In genomic region chr19:46657339-46658020, GRCm38 (mm10) we compare ENCODE assay signal across 10 mouse cellular contexts. TPM values are rescaled to one million over a fixed set of nuclear protein-coding genes. Genes with fewer than 3 reads are reported as not detected.
DNase-seq lines count a peak whose midpoint lies in the region; ATAC-seq and TF ChIP-seq lines count a peak whose summit lies in the region.
"Had no signal": no experiment of that assay in that cellular context is flagged by ENCODE, and none has a peak within 500 bp of the region (broad histone marks: within the 10 kb centered on the region; RNA-seq: fewer than 3 reads in every experiment).

No protein-coding gene starts in this region.

- WGBS in heart, adult 2 months: 91% methylated on average over 3 of the region's 3 CpGs
- WGBS in heart, embryonic 10.5 days: 87% methylated on average over 3 of the region's 3 CpGs
- WGBS in midbrain, embryonic 14.5 days: 95% methylated on average over 3 of the region's 3 CpGs
- WGBS in midbrain, embryonic 11.5 days: 93% methylated on average over 3 of the region's 3 CpGs

- DNase-seq in heart, adult 2 months: no peak
- no peak for DNase-seq in heart, embryonic 10.5 days (ENCODE audit: low spot score)
- DNase-seq in midbrain, embryonic 14.5 days: peak; percentile 32
- no peak for DNase-seq in midbrain, embryonic 11.5 days (ENCODE audit: low spot score, missing footprints)
- DNase-seq in ZHBTc4 (ENCODE audit: low read depth, low spot score): peak; percentile 84
- DNase-seq in splenic B cell, adult 2 months (ENCODE audit: low read depth, low spot score): peak; percentile 62
- DNase-seq in adrenal gland, postnatal 36 days: no peak

- H3K27ac ChIP-seq in heart, adult 2 months: no peak overlapping the region
- H3K27ac ChIP-seq in heart, embryonic 10.5 days: no peak overlapping the region
- no peak overlapping the region for H3K27ac ChIP-seq in midbrain, embryonic 14.5 days (replicated peaks; ENCODE audit: low read depth, low read length)
- no peak overlapping the region for H3K27ac ChIP-seq in midbrain, embryonic 11.5 days (ENCODE audit: low read depth, low read length)
- H3K27ac ChIP-seq: forebrain, embryonic 12.5 days had no signal

- peak; percentile 76 for TF ChIP-seq CTCF in heart, adult 2 months (IDR thresholded peaks at IDR 0.05)

- intact Hi-C loops in heart, adult 2 months (cut with DNase I): no loop called here

- H3K4me2 ChIP-seq in midbrain, embryonic 14.5 days (ENCODE audit: low read length): no peak overlapping the region
- H3K4me2 ChIP-seq in midbrain, embryonic 11.5 days: no peak overlapping the region
- H3K4me2 ChIP-seq: forebrain, embryonic 12.5 days had no signal

- no peaks in the 10 kb centered on the region for H3K79me2 ChIP-seq in heart, adult 2 months (replicated peaks; ENCODE audit: control insufficient read depth, insufficient read depth, low read length)

- H3K27me3 ChIP-seq in heart, adult 2 months (ENCODE audit: control insufficient read depth, insufficient read depth, low read length): no peaks in the 10 kb centered on the region
- H3K27me3 ChIP-seq in heart, embryonic 10.5 days (ENCODE audit: insufficient read depth, poor library complexity, severe bottlenecking): no peaks in the 10 kb centered on the region
- H3K27me3 ChIP-seq in midbrain, embryonic 14.5 days (ENCODE audit: control insufficient read depth, insufficient read depth, low read length): no peaks in the 10 kb centered on the region
- H3K27me3 ChIP-seq in midbrain, embryonic 11.5 days (ENCODE audit: control insufficient read depth, insufficient read depth, low read length): no peaks in the 10 kb centered on the region
- H3K27me3 ChIP-seq in splenic B cell, adult 2 months (ENCODE audit: control insufficient read depth, insufficient read depth, low read length, poor library complexity, severe bottlenecking): no peaks in the 10 kb centered on the region
- H3K27me3 ChIP-seq: forebrain, embryonic 12.5 days had no signal

- no peak overlapping the region for H3K9ac ChIP-seq in heart, adult 2 months (ENCODE audit: low read depth, low read length)
- no peak overlapping the region for H3K9ac ChIP-seq in midbrain, embryonic 14.5 days (replicated peaks; ENCODE audit: low read length)
- no peak overlapping the region for H3K9ac ChIP-seq in midbrain, embryonic 11.5 days (ENCODE audit: low read length)
- H3K9ac ChIP-seq: forebrain, embryonic 12.5 days had no signal

- ATAC-seq in midbrain, embryonic 14.5 days (ENCODE audit: low FRiP score, low TSS enrichment): no peak
- no peak for ATAC-seq in midbrain, embryonic 11.5 days (ENCODE audit: low FRiP score)
- ATAC-seq in inflammation-experienced regulatory T-cells, adult 6 months: no peak

- no peak for TF ChIP-seq POLR2A in heart, adult 2 months (IDR thresholded peaks at IDR 0.05; ENCODE audit: insufficient read depth, low read depth, low read length)

- no peaks in the 10 kb centered on the region; the same call in 1 of the 2 replicates for H3K4me1 ChIP-seq in heart, adult 2 months (ENCODE audit: control insufficient read depth, insufficient read depth, low read length)
- peaks cover 61% of the 10 kb centered on the region for H3K4me1 ChIP-seq in heart, embryonic 10.5 days
- no peaks in the 10 kb centered on the region for H3K4me1 ChIP-seq in midbrain, embryonic 14.5 days (ENCODE audit: control insufficient read depth, insufficient read depth, low read length)
- H3K4me1 ChIP-seq in midbrain, embryonic 11.5 days (ENCODE audit: control insufficient read depth, insufficient read depth, low read length): no peaks in the 10 kb centered on the region
- H3K4me1 ChIP-seq: forebrain, embryonic 12.5 days had no signal

- no peaks in the 10 kb centered on the region for H3K9me3 ChIP-seq in heart, embryonic 10.5 days
- H3K9me3 ChIP-seq in midbrain, embryonic 14.5 days (ENCODE audit: control insufficient read depth, low read length): no peaks in the 10 kb centered on the region
- no peaks in the 10 kb centered on the region for H3K9me3 ChIP-seq in midbrain, embryonic 11.5 days (ENCODE audit: control insufficient read depth, low read length)
- H3K9me3 ChIP-seq: forebrain, embryonic 12.5 days had no signal

- no peak for TF ChIP-seq EP300 in heart, adult 2 months (IDR thresholded peaks at IDR 0.05; ENCODE audit: insufficient read depth, low read depth, low read length)

- peaks cover 4% of the 10 kb centered on the region for H3K36me3 ChIP-seq in heart, adult 2 months (ENCODE audit: control insufficient read depth, insufficient read depth, low read length)
- H3K36me3 ChIP-seq in heart, embryonic 10.5 days: peaks cover 56% of the 10 kb centered on the region
- peaks cover 45% of the 10 kb centered on the region for H3K36me3 ChIP-seq in midbrain, embryonic 14.5 days (ENCODE audit: control insufficient read depth, insufficient read depth, low read length)
- peaks cover 16% of the 10 kb centered on the region for H3K36me3 ChIP-seq in midbrain, embryonic 11.5 days (ENCODE audit: control insufficient read depth, insufficient read depth, low read length)
- peaks cover 10% of the 10 kb centered on the region for H3K36me3 ChIP-seq in splenic B cell, adult 2 months (ENCODE audit: control insufficient read depth, insufficient read depth, low read length, poor library complexity, severe bottlenecking)

- no peak overlapping the region for H3K4me3 ChIP-seq in heart, adult 2 months
- no peak overlapping the region for H3K4me3 ChIP-seq in heart, embryonic 10.5 days
- H3K4me3 ChIP-seq in midbrain, embryonic 14.5 days (replicated peaks; ENCODE audit: low read depth, low read length): no peak overlapping the region
- no peak overlapping the region for H3K4me3 ChIP-seq in midbrain, embryonic 11.5 days (ENCODE audit: low read depth, low read length)
- H3K4me3 ChIP-seq: forebrain, embryonic 12.5 days had no signal

RNA-seq across cellular contexts. Expression of gene Cyp17a1, which starts 15.5 kb away (rescaled TPM):
- not detected for total RNA-seq in heart, adult 2 months (2021)
- polyA plus RNA-seq in heart, adult 2 months (2012; rRNA removed): 0.12 TPM in 1 of 2 replicates, not detected in the other
- 0.40 and 1.2 TPM in 2 replicates for polyA plus RNA-seq in heart, embryonic 10.5 days (2016; fragmentation: Nextera tagmentation; extraction: Ambion mirVana)
- polyA plus RNA-seq in midbrain, embryonic 14.5 days (2014; fragmentation: Nextera tagmentation; extraction: Ambion mirVana): not detected in 2 replicates
- polyA plus RNA-seq in midbrain, embryonic 11.5 days (2014; fragmentation: Nextera tagmentation; extraction: Ambion mirVana): not detected in 2 replicates
- polyA plus RNA-seq in inflammation-experienced regulatory T-cells, adult 6 months (2017; shearing (Covaris generic)): under 1 TPM in 1 of 3 experiments, not detected in 2; 0.52 TPM
- 10 to 100 TPM in 1 of 2 experiments, 1 to 10 TPM in 1; 1.9 to 10.5 TPM for total RNA-seq in adrenal gland, postnatal 36 days (2021)
- total RNA-seq: heart, postnatal 25 days had no signal
- polyA plus RNA-seq: forebrain, embryonic 12.5 days had no signal

RNA-seq across cellular contexts. Expression of gene Borcs7, which starts 32.2 kb away (rescaled TPM):
- total RNA-seq in heart, adult 2 months (2021): 1 to 10 TPM; 7.1 to 7.8 TPM
- polyA plus RNA-seq in heart, adult 2 months (2012; rRNA removed): 4.7 and 8.7 TPM in 2 replicates
- 13.7 and 17.0 TPM in 2 replicates for polyA plus RNA-seq in heart, embryonic 10.5 days (2016; fragmentation: Nextera tagmentation; extraction: Ambion mirVana)
- 21.6 and 23.3 TPM in 2 replicates for polyA plus RNA-seq in midbrain, embryonic 14.5 days (2014; fragmentation: Nextera tagmentation; extraction: Ambion mirVana)
- polyA plus RNA-seq in midbrain, embryonic 11.5 days (2014; fragmentation: Nextera tagmentation; extraction: Ambion mirVana): 15.3 and 16.2 TPM in 2 replicates
- polyA plus RNA-seq in inflammation-experienced regulatory T-cells, adult 6 months (2017; shearing (Covaris generic)): 10 to 100 TPM in 1 of 3 experiments, 1 to 10 TPM in 2; 6.0 to 10.8 (median 8.0) TPM
- total RNA-seq in adrenal gland, postnatal 36 days (2021): 10 to 100 TPM; 14.4 to 16.8 TPM

RNA-seq across cellular contexts. Expression of gene As3mt, which starts 49.8 kb away (rescaled TPM):
- total RNA-seq in heart, adult 2 months (2021): 10 to 100 TPM; 86.2 to 99.2 TPM
- 33.2 and 63.7 TPM in 2 replicates for polyA plus RNA-seq in heart, adult 2 months (2012; rRNA removed)
- 46.2 and 55.0 TPM in 2 replicates for polyA plus RNA-seq in heart, embryonic 10.5 days (2016; fragmentation: Nextera tagmentation; extraction: Ambion mirVana)
- 38.8 and 42.5 TPM in 2 replicates for polyA plus RNA-seq in midbrain, embryonic 14.5 days (2014; fragmentation: Nextera tagmentation; extraction: Ambion mirVana)
- 33.8 and 37.6 TPM in 2 replicates for polyA plus RNA-seq in midbrain, embryonic 11.5 days (2014; fragmentation: Nextera tagmentation; extraction: Ambion mirVana)
- polyA plus RNA-seq in inflammation-experienced regulatory T-cells, adult 6 months (2017; shearing (Covaris generic)): 10 to 100 TPM in 2 of 3 experiments, 1 to 10 TPM in 1; 2.8 to 12.8 (median 12.7) TPM
- 100 to 1,000 TPM in 1 of 2 experiments, 10 to 100 TPM in 1; 93.6 to 101 TPM for total RNA-seq in adrenal gland, postnatal 36 days (2021)

RNA-seq across cellular contexts. Expression of gene Wbp1l, which starts 58.6 kb away (rescaled TPM):
- 10 to 100 TPM; 53.5 to 54.2 TPM for total RNA-seq in heart, adult 2 months (2021)
- polyA plus RNA-seq in heart, adult 2 months (2012; rRNA removed): 39.2 and 46.2 TPM in 2 replicates
- polyA plus RNA-seq in heart, embryonic 10.5 days (2016; fragmentation: Nextera tagmentation; extraction: Ambion mirVana): 53.9 and 61.8 TPM in 2 replicates
- 27.5 and 33.8 TPM in 2 replicates for polyA plus RNA-seq in midbrain, embryonic 14.5 days (2014; fragmentation: Nextera tagmentation; extraction: Ambion mirVana)
- polyA plus RNA-seq in midbrain, embryonic 11.5 days (2014; fragmentation: Nextera tagmentation; extraction: Ambion mirVana): 29.0 and 30.3 TPM in 2 replicates
- polyA plus RNA-seq in inflammation-experienced regulatory T-cells, adult 6 months (2017; shearing (Covaris generic)): 10 to 100 TPM; 16.4 to 19.4 (median 16.5) TPM
- total RNA-seq in adrenal gland, postnatal 36 days (2021): 100 to 1,000 TPM; 131 to 170 TPM

Comparison
In these comparisons a context has a peak if more than half of its experiments do, and no peak if none do; other contexts are left out.
1. DNase-seq: peak in midbrain, embryonic 14.5 days (single experiment), ZHBTc4 (single experiment) and splenic B cell, adult 2 months (single experiment); none in heart, adult 2 months (0 of 2), heart, embryonic 10.5 days (single experiment), midbrain, embryonic 11.5 days (single experiment) and adrenal gland, postnatal 36 days (0 of 2).